Mouse (Mus musculus) midbrain, postnatal 0 days (tissue): ENCODE data around the gene Ppp1r35. TPM values are rescaled to one million over a fixed set of nuclear protein-coding genes. Genes with fewer than 3 reads are reported as not detected.

ENCODE experiments used
- ATAC-seq: fragments of 200-750 bp; cut with Nextera tagmentation; 2 replicates; pipeline ENCODE4 v1.8.0; 2017; ENCODE audit warnings: moderate number of reproducible peaks, mild to moderate bottlenecking, moderate TSS enrichment, moderate library complexity; ENCODE audit not compliant: low FRiP score
- DNase-seq: peaks from one replicate; pipeline ENCODE4 v3.0.0-alpha.2; 2015; ENCODE audit warnings: low spot score
- H3K27ac ChIP-seq: fragments of 300-500 bp; sonication (generic); 2 replicates; pipeline ENCODE4 v1.5.1; 2014; ENCODE audit warnings: low read depth, mild to moderate bottlenecking, low read length, mixed read lengths
- H3K27me3 ChIP-seq: fragments of 300-500 bp; sonication (generic); 2 replicates; pipeline ENCODE4 v1.6.1; 2014; ENCODE audit warnings: low read length, control low read depth, mixed read lengths; ENCODE audit not compliant: insufficient read depth
- H3K36me3 ChIP-seq: fragments of 300-500 bp; sonication (generic); 2 replicates; pipeline ENCODE4 v1.6.1; 2014; ENCODE audit warnings: low read length, control low read depth, mixed read lengths; ENCODE audit not compliant: insufficient read depth
- H3K4me1 ChIP-seq: fragments of 300-500 bp; sonication (generic); 2 replicates; pipeline ENCODE4 v1.6.1; 2014; ENCODE audit warnings: mild to moderate bottlenecking, control low read depth, antibody characterized with exemption, low read length, mixed read lengths; ENCODE audit not compliant: insufficient read depth
- H3K4me2 ChIP-seq: fragments of 300-500 bp; sonication (generic); 2 replicates; pipeline ENCODE4 v1.6.1; 2014; ENCODE audit warnings: low read depth, mild to moderate bottlenecking, low read length, mixed read lengths; ENCODE audit not compliant: poor library complexity, severe bottlenecking
- H3K4me3 ChIP-seq: fragments of 300-500 bp; sonication (generic); 2 replicates; pipeline ENCODE4 v1.5.1; 2014; ENCODE audit warnings: low read depth, mild to moderate bottlenecking, low read length, moderate library complexity
- H3K9ac ChIP-seq: fragments of 300-500 bp; sonication (generic); replicated peaks from 2 replicates; pipeline ENCODE4 v1.6.1; 2014; ENCODE audit warnings: mild to moderate bottlenecking, low read length, moderate library complexity, mixed read lengths; ENCODE audit not compliant: poor library complexity, severe bottlenecking
- H3K9me3 ChIP-seq: fragments of 300-500 bp; sonication (generic); 2 replicates; pipeline ENCODE4 v1.6.1; 2016; ENCODE audit warnings: low read length, control low read depth
- CTCF ChIP-seq: IDR thresholded peaks from 2 replicates; pipeline ENCODE4 v1.5.1; 2016; ENCODE audit warnings: antibody characterized with exemption, mild to moderate bottlenecking
- WGBS: fragments of 180-500 bp; shearing (Covaris S2); extraction: QIAGEN DNeasy Blood & Tissue Kit; methylation state at CpG from one replicate; pipeline ENCODE4 v1.1.7; 2014; 5-methylcytosine and 5-hydroxymethylcytosine counted together
- polyA plus RNA-seq: library from polyadenylated mRNA; unstranded; fragments of >200 nt; fragmentation: Nextera tagmentation; extraction: Ambion mirVana; gene quantifications from 2 replicates; pipeline ENCODE4 v1.2.1, GENCODE M21; 2015
- total RNA-seq: library from RNA; depleted of rRNA; stranded (reverse); fragments of >200 nt; gene quantifications from 2 replicates; pipeline ENCODE4 v1.2.3, GENCODE M21; 2014

The Ppp1r35 gene
- total and polyA plus RNA-seq, 2 experiments from 2014 or later, result 38.8 to 42.1 TPM

GRCm38 (mm10) chr5:137756106-137756505 lies 22.5 kb upstream of the Ppp1r35 start:
- Histone ChIP-seq H3K27ac (no peak overlapping the region), H3K27me3 (no peaks in the 10 kb centered on the region), H3K4me2 (no peak overlapping the region), H3K36me3 (peaks cover 10% of the 10 kb centered on the region), H3K4me3 (no peak overlapping the region), H3K9ac (0 out of 2 replicates have a peak overlapping the region, but pooled peaks have one; percentile 19), H3K4me1 (no peaks in the 10 kb centered on the region), H3K9me3 (no peaks in the 10 kb centered on the region)
- TF ChIP-seq CTCF, result no peak
- 74% methylated on average over 3 of the region's 3 CpGs for WGBS
- no peak for DNase-seq
- no peak for ATAC-seq

GRCm38 (mm10) chr5:137756882-137757661 lies 21.6 kb upstream of the Ppp1r35 start:
- H3K36me3 ChIP-seq, result peaks cover 6% of the 10 kb centered on the region; the same call in 1 of the 2 replicates
- no peak overlapping the region for H3K4me2 ChIP-seq
- no peak overlapping the region for H3K9ac ChIP-seq
- 0 out of 2 replicates have a peak, but pooled peaks have one; percentile 8 for ATAC-seq
- peak; percentile 94 for TF ChIP-seq CTCF
- DNase-seq, result peak; percentile 93
- H3K27ac ChIP-seq, result peak overlapping the region; percentile 52
- 47% methylated on average over 10 of the region's 10 CpGs for WGBS
- no peak overlapping the region for H3K4me3 ChIP-seq
- H3K27me3 ChIP-seq, result no peaks in the 10 kb centered on the region
- no peaks in the 10 kb centered on the region for H3K9me3 ChIP-seq
- H3K4me1 ChIP-seq, result no peaks in the 10 kb centered on the region

- Histone ChIP-seq H3K4me1 (no peaks in the 10 kb centered on the region), H3K9ac (no peak overlapping the region)
- WGBS, result 57% methylated on average over 6 of the region's 6 CpGs
Measured at GRCm38 (mm10) chr5:137757887-137758286, 20.8 kb upstream of the Ppp1r35 start.

GRCm38 (mm10) chr5:137758921-137759534 lies 19.6 kb upstream of the Ppp1r35 start:
- peaks cover 2% of the 10 kb centered on the region; the same call in 1 of the 2 replicates for H3K36me3 ChIP-seq
- no peak for DNase-seq
- TF ChIP-seq CTCF, result no peak
- WGBS, result 83% methylated on average over 19 of the region's 19 CpGs
- no peaks in the 10 kb centered on the region for H3K27me3 ChIP-seq
- peak overlapping the region; percentile 75 for H3K27ac ChIP-seq
- 0 out of 2 replicates have a peak overlapping the region, but pooled peaks have one; percentile 24 for H3K9ac ChIP-seq
- peak overlapping the region; percentile 33 for H3K4me2 ChIP-seq
- H3K4me1 ChIP-seq, result no peaks in the 10 kb centered on the region
- no peak for ATAC-seq
- no peak overlapping the region for H3K4me3 ChIP-seq
- no peaks in the 10 kb centered on the region for H3K9me3 ChIP-seq

More at GRCm38 (mm10) chr5:137757887-137758286, 20.8 kb upstream of the Ppp1r35 start:
- DNase-seq (peak; percentile 87), ATAC-seq (peak; percentile 64)
- Histone ChIP-seq H3K27me3 (no peaks in the 10 kb centered on the region), H3K27ac (peak overlapping the region; percentile 75), H3K4me3 (no peak overlapping the region), H3K9me3 (no peaks in the 10 kb centered on the region), H3K4me2 (peak overlapping the region; percentile 33), H3K36me3 (peaks cover 4% of the 10 kb centered on the region; the same call in 1 of the 2 replicates)
- no peak for TF ChIP-seq CTCF

GRCm38 (mm10) chr5:137759971-137760412 lies 18.7 kb upstream of the Ppp1r35 start:
- Histone ChIP-seq H3K9me3 (no peaks in the 10 kb centered on the region), H3K27me3 (no peaks in the 10 kb centered on the region), H3K9ac (no peak overlapping the region), H3K4me1 (no peaks in the 10 kb centered on the region), H3K4me3 (no peak overlapping the region), H3K27ac (peak overlapping the region; percentile 75; the same call in 1 of the 2 replicates), H3K36me3 (peaks cover 2% of the 10 kb centered on the region; the same call in 1 of the 2 replicates), H3K4me2 (no peak overlapping the region)
- peak; percentile 96 for DNase-seq
- TF ChIP-seq CTCF, result peak; percentile 83
- ATAC-seq, result peak; percentile 91
- 33% methylated on average over 4 of the region's 4 CpGs for WGBS
